Mouse (Mus musculus): ENCODE results near the gene Zfp296. TPM values are rescaled to one million over a fixed set of nuclear protein-coding genes. Genes with fewer than 3 reads are reported as not detected.

The Zfp296 gene
- 0.23 TPM for polyA plus RNA-seq (2021)

- POLR2A ChIA-PET, result no interaction called here
- TF ChIP-seq CTCF (IDR thresholded peaks at IDR 0.05), result no peak
- no peaks in the 10 kb centered on the region for H3K27me3 ChIP-seq
Observed at GRCm38 (mm10) chr7:19577141-19577852, at the start of gene Zfp296, which contains the start of gene Gemin7. Zfp296 (plus strand) TSS chr7:19577287. Gemin7 (minus strand) TSS chr7:19577595.

DNA sequence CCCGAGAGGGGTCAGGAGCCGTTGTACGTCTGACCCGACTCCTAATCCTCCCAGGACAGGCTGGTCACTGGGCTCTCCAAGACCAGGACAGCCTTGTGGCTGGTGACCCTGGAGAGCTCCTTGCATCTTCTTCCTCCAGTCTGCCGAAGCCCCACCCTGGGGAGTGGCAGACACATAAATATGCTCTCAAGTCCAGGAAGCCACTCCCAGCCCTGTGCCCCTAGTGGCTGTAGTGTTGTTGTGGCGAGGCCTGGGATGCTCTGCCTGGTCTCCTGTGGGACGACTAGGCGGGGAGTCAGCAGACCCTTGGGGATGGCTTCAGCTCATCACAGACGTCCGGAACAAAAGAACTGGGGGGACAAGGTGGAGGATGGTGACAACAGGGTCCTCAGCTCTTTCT, 46.0 kb upstream of the Zfp296 start:
- POLR2A ChIA-PET, result no interaction called here
- CTCF ChIA-PET, result interaction anchor here (1.0 to 2.3 kb wide), 2 partner anchors 10 to 13 kb away, joined by 3 to 7 read pairs; partner anchors contain the start of gene Nkpd1
- in situ Hi-C loops (cut with MboI; ENCODE audit: low pct_unique_long_range_greater_than_20kb), result no loop called here
- ATAC-seq (no peak), DNase-seq (ENCODE audit: low read depth, low spot score) (no peak)
- no peak for TF ChIP-seq CTCF (IDR thresholded peaks at IDR 0.05)
- H3K27me3 ChIP-seq, result no peaks in the 10 kb centered on the region

More at GRCm38 (mm10) chr7:19577141-19577852, at the start of gene Zfp296, which contains the start of gene Gemin7:
- no peak for DNase-seq (ENCODE audit: low read depth, low spot score)
- in situ Hi-C loops (cut with MboI; ENCODE audit: low pct_unique_long_range_greater_than_20kb), result loop anchor here (5.0 kb wide), 1 partner anchor 175 kb away; the partner anchor contains the start of genes Ckm and Klc3
- CTCF ChIA-PET, result no interaction called here
- ATAC-seq, result no peak

GRCm38 (mm10) chr7:19532240-19532639, 44.8 kb upstream of the Zfp296 start:
- DNase-seq (ENCODE audit: low read depth, low spot score) (no peak), ATAC-seq (no peak)
- in situ Hi-C loops (cut with MboI; ENCODE audit: low pct_unique_long_range_greater_than_20kb), result no loop called here
- H3K27me3 ChIP-seq, result no peaks in the 10 kb centered on the region
- no peak for TF ChIP-seq CTCF (IDR thresholded peaks at IDR 0.05)
- ChIA-PET CTCF (interaction anchor here (1.0 to 2.3 kb wide), 3 partner anchors 9 to 14 kb away, joined by 3 to 7 read pairs (median 4); partner anchors contain the start of gene Nkpd1), POLR2A (no interaction called here)

- H3K27me3 ChIP-seq, result no peaks in the 10 kb centered on the region
- in situ Hi-C loops (cut with MboI; ENCODE audit: low pct_unique_long_range_greater_than_20kb), result no loop called here
- no peak for ATAC-seq
- CTCF ChIA-PET, result interaction anchor here (1.0 kb wide), 1 partner anchor 39 kb away, joined by 3 read pairs; no protein-coding TSS in a partner anchor
- TF ChIP-seq CTCF (IDR thresholded peaks at IDR 0.05), result no peak
- DNase-seq (ENCODE audit: low read depth, low spot score), result no peak
- POLR2A ChIA-PET, result no interaction called here
Observed at GRCm38 (mm10) chr7:19534676-19535075, 42.4 kb upstream of the Zfp296 start.

DNA sequence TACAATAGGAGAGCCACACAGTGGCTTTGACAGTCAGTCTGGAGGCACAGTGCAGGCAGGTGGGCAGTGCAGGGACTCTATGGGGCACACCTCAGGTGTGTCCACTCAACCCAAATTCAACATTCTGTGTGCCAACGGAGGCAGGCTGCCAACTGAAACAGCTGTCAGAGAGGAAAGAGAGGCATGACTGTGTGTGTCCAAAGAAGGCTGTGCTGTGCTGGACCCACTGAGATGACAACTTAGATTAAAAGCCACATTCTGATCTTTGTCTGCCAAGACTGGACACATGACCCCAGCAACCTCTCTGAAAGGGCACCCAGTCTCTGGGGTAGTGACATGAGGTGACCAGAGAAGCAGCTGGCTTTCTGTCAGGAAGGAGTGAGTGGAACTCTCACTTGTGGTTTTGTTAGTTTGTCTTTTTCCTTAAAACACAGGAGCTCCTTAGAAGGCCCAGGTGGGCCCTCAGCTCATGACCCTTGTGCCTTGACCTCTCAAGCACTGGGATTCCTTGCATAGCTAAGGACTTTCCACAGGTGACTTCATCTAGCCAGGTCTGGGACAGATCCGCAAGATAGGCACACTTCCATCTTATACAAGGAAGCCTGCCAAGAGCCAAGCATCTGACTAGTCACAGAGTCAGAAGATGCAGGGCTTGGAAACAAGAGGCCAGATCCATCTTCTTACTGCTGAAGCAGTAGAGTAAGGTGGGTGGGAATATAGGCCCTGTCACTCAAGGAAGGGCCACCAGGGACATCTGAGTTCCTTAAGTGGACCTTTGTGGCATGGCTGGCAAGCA, 36.1 kb upstream of the Zfp296 start:
- no peaks in the 10 kb centered on the region for H3K27me3 ChIP-seq
- TF ChIP-seq CTCF (IDR thresholded peaks at IDR 0.05), result no peak
- ATAC-seq (no peak), DNase-seq (ENCODE audit: low read depth, low spot score) (no peak)
- ChIA-PET CTCF (interaction anchor here (1.3 to 1.7 kb wide), 2 partner anchors 9 to 12 kb away, joined by 3 to 7 read pairs; no protein-coding TSS in a partner anchor), POLR2A (interaction anchor here (1.4 kb wide), 1 partner anchor 20 kb away, joined by 4 read pairs; no protein-coding TSS in a partner anchor)
- in situ Hi-C loops (cut with MboI; ENCODE audit: low pct_unique_long_range_greater_than_20kb), result no loop called here

- in situ Hi-C loops (cut with MboI; ENCODE audit: low pct_unique_long_range_greater_than_20kb), result no loop called here
- H3K27me3 ChIP-seq, result no peaks in the 10 kb centered on the region
- DNase-seq (ENCODE audit: low read depth, low spot score) (no peak), ATAC-seq (no peak)
- CTCF ChIA-PET, result interaction anchor here (1.3 to 1.7 kb wide), 3 partner anchors 10 to 17 kb away, joined by 3 to 7 read pairs (median 4); no protein-coding TSS in a partner anchor
- POLR2A ChIA-PET, result no interaction called here
- TF ChIP-seq CTCF (IDR thresholded peaks at IDR 0.05), result no peak
Observed at GRCm38 (mm10) chr7:19541681-19542154, 35.4 kb upstream of the Zfp296 start.

- no peaks in the 10 kb centered on the region for H3K27me3 ChIP-seq
- ATAC-seq (no peak), DNase-seq (ENCODE audit: low read depth, low spot score) (no peak)
- ChIA-PET CTCF (interaction anchor here (1.3 to 1.7 kb wide), 3 partner anchors 11 to 17 kb away, joined by 3 to 7 read pairs (median 4); no protein-coding TSS in a partner anchor), POLR2A (no interaction called here)
- TF ChIP-seq CTCF (IDR thresholded peaks at IDR 0.05), result no peak
- in situ Hi-C loops (cut with MboI; ENCODE audit: low pct_unique_long_range_greater_than_20kb), result no loop called here
Observed at GRCm38 (mm10) chr7:19542155-19542691, 34.9 kb upstream of the Zfp296 start.

GRCm38 (mm10) chr7:19543584-19543983, 33.5 kb upstream of the Zfp296 start:
- ChIA-PET CTCF (interaction anchor here (1.4 kb wide), 2 partner anchors 11 kb away, joined by 4 read pairs; no protein-coding TSS in a partner anchor), POLR2A (interaction anchor here (0.6 kb wide), 1 partner anchor 67 kb away, joined by 3 read pairs; no protein-coding TSS in a partner anchor)
- in situ Hi-C loops (cut with MboI; ENCODE audit: low pct_unique_long_range_greater_than_20kb), result no loop called here
- ATAC-seq (no peak), DNase-seq (ENCODE audit: low read depth, low spot score) (no peak)
- no peaks in the 10 kb centered on the region for H3K27me3 ChIP-seq
- TF ChIP-seq CTCF (IDR thresholded peaks at IDR 0.05), result no peak

GRCm38 (mm10) chr7:19546007-19546406, 31.1 kb upstream of the Zfp296 start:
- TF ChIP-seq CTCF (IDR thresholded peaks at IDR 0.05), result no peak
- ATAC-seq, result no peak
- in situ Hi-C loops (cut with MboI; ENCODE audit: low pct_unique_long_range_greater_than_20kb), result no loop called here
- no peak for DNase-seq (ENCODE audit: low read depth, low spot score)
- POLR2A ChIA-PET, result interaction anchor here (1.2 kb wide), 1 partner anchor 9 kb away, joined by 3 read pairs; no protein-coding TSS in a partner anchor
- no peaks in the 10 kb centered on the region for H3K27me3 ChIP-seq
- CTCF ChIA-PET, result interaction anchor here (1.4 to 1.5 kb wide), 2 partner anchors 10 to 13 kb away, joined by 3 read pairs; no protein-coding TSS in a partner anchor
